Mouse (Mus musculus) MEL (cell line): Measurements from ENCODE around the gene Frmd4a.

Experiments
- CTCF ChIP-seq, 3 experiments: IDR thresholded peaks in 2 of 3; conservative IDR thresholded peaks in 1 of 3; 2 replicates each; pipeline ENCODE4 v1.5.1; 2011 to 2012; ENCODE audit warnings: low read length in 3 of 3, low read depth in 2 of 3, mild to moderate bottlenecking in 2 of 3, improper control_type of control experiment in 1 of 3, inconsistent platforms in 1 of 3, mixed read lengths in 1 of 3, moderate library complexity in 1 of 3; ENCODE audit not compliant: control insufficient read depth in 1 of 3, insufficient read depth in 1 of 3, poor library complexity in 1 of 3, severe bottlenecking in 1 of 3
- E2F4 ChIP-seq: IDR thresholded peaks from 2 replicates; pipeline ENCODE4 v1.6.1; 2011; ENCODE audit warnings: low read depth, low read length, improper control_type of control experiment, borderline replicate concordance
- JUND ChIP-seq: IDR thresholded peaks from 2 replicates; pipeline ENCODE4 v1.6.1; 2011; ENCODE audit warnings: low read depth, mild to moderate bottlenecking, improper control_type of control experiment, low read length

GRCm38 (mm10) chr2:4558651-4559203 lies 541.2 kb downstream of the Frmd4a start:
- TF ChIP-seq JUND: no peak
- TF ChIP-seq CTCF (IDR thresholded peaks at IDR 0.05 in 2 of 3, conservative IDR thresholded peaks at IDR 0.05 in 1 of 3; ENCODE audit: control insufficient read depth in 1 of 3, insufficient read depth in 1 of 3, low read depth in 2 of 3, low read length in 3 of 3, poor library complexity in 1 of 3, severe bottlenecking in 1 of 3): no peak
- TF ChIP-seq E2F4: no peak
